Mouse (Mus musculus) layer of hippocampus, adult 8-10 months (tissue): ENCODE data around the gene Fryl. TPM values are rescaled to one million over a fixed set of nuclear protein-coding genes. Genes with fewer than 3 reads are reported as not detected.
A peak's percentile ranks its signal among the peaks of the same experiment; 100 is the strongest.

ENCODE experiments used
- DNase-seq, 2 experiments: peaks; one replicate each; pipeline ENCODE4 v3.0.0; 2022; ENCODE audit warnings: low spot score in 2 of 2
- total RNA-seq, 4 experiments: library from RNA; stranded (reverse); gene quantifications; 2 replicates each; pipeline ENCODE4 v1.2.4; 2022

Fryl gene
- 10 to 100 TPM; 72.2 to 96.1 (median 73.9) TPM for total RNA-seq

DNA sequence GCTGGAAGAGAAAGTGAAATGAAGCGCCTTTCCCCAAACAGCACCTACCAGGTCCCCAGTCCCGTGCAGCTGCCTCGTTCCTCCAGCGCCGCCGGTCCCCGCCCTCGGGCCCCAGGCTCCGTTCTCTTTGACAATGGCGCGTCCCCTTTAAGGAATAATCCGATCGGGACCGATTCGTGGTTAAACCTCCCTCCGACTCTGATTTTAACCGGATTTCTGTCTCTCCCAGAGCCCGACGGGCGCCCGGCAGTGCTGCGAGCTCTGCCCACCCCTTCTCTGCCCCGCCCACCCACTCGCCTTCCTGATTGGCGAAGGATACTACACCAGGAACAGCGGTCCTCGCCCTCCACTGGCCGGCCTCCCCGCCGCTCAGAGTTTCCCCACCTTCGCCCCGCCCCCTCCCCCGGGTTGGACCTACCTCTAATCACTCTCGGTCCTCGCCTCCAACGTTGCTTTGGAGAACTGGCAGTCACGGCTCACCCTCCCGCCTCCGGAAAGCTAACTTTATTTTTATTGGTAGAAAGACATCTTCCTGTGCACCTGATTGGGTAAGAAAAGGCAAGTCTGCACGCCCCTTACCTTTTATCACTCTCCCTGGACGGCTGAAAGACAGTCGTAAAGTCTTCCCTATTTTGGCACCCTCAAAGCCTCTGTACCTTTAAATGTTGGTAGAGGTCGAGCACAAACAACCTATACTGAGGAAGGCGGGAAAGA, at the start of gene Fryl:
Gene Fryl, minus strand, starts transcription at position 268 of the 714 bp plus-strand sequence.
- DNase-seq = peak; percentile 96

- no peak for DNase-seq
These were observed 48.1 kb upstream of the Fryl start for GRCm38 (mm10) chr5:73304507-73304906.

DNA sequence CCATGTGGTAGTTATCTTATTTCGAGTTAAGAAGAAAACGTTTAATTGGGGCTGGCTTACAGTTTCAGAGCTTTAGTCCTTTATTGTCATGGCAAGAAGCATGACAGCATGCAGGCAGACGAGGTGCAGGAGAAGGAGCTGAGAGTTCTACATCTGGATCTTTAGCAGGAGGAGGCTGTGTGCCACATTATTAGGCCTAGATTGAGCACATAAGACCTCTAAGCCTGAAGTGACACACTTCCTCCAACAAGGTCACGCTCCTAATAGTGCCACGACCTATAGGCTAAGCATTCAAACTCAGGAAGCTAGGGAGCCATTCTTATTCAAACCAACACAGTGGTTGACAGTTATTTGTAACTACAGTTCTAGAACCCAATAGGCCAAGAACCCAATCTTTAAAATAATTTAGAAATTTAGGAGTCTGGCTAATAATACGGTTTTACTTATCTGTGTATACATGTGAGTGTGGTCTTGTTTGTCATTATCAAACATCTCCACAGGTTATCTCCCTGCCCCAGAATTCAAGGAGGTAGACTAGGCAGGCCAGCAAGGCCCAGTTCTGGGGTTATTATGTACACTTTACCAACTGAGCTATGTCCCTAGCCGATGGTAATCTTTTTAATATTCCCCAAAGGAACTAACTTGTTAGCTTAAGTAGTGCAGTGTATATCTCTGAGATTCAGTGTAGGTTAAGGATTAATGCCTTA, 45.3 kb upstream of the Fryl start:
- DNase-seq = no peak

GRCm38 (mm10) chr5:73295916-73296315, 39.5 kb upstream of the Fryl start:
- no peak for DNase-seq

- DNase-seq = no peak
These were observed 38.6 kb upstream of the Fryl start for GRCm38 (mm10) chr5:73295016-73295415.

GRCm38 (mm10) chr5:73293458-73293827, 37.0 kb upstream of the Fryl start:
- DNase-seq = no peak

DNA sequence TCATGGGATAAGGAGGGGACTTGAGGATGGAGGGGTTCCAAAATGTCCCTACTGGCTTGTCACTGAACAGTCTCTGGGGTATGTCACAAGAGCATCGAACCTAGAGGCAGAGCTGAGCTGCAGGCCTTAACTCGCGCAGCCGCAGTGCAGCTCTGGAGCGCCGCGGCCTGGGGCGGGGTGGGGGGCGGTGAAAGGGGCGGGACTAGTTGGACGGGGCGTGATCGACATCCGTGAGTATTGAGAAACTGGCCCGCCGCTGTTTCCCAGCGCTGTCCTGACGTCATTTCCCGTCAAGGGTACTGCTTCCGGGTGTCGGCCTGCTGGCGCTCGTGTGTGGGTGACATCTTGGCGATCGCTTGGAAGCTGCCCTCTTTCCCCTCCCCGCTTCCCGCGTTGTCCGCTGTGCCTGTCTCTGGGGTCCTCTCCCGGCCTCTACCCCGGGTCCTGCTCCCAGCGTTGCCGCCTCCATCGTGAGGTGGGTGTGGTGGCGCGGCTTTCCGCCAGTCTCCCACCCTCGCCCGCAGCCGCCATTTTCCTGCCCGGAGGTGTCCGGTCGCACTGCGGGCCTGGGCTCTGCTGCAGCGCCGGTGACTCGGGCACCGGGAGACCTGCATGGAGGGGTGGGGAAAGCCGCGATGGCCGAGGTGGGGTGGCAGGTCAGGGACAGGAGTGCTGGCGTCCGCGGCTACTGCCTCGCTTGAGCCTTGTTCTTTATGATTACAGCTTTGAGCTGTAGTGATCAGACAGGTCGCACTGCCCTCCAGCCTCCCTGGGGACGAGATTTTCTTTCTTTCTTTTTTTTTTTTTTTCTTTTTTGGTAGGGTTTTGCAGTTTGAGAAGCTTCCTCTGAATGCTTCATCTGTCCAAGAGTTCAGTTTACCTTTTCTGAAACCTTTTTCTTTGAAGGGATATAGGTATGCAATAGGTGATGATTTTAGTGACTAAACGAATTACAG, 36.4 kb upstream of the Fryl start, which contains the start of gene Ociad1:
Gene Ociad1, plus strand, starts transcription at position 283 of the 956 bp plus-strand sequence.
- peak; percentile 94 to 95 for DNase-seq

- DNase-seq = no peak
These were observed 33.5 kb upstream of the Fryl start for GRCm38 (mm10) chr5:73289900-73290299.

DNA sequence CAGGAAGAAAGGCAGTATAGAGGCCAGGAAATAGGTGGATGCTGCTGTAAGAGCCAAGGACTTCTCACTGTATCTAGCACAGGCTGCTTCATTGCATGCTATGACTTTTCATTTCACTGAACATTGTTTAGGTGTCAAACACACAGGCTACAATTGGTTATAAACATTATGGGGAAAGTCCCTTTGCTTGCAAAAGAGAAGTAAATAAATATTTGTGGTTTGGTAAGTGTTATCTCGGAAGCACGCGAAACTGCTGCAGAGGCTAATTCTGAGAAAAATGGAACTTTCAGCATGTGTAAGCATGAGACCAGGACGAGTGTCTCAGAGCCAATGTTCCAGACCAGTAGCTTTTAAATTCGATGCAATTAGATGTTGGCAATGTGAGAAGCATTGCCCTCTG, 30.2 kb upstream of the Fryl start:
- DNase-seq = no peak

DNA sequence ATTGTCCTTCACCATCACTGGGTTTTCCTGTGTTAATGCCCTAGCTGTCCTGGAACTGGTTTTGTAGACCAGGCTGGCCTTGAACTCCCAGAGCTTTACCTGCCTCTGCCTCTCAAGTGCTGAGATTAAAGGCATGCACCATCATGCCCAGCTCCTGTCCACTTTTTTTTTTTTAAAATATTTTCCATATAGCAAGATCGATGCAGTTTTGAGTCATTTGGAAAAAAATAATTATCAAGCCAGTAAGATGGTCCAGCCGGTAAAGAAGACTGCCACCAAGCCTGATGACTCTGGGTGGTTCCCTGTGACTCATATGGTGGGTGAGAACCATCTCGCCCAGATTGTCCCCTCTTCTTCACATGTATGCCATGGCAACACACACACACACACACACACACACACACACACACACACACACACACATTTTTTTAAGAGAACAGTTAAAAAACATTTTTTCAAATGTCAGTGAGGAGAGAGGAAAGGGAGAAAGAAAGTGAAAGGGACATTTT, 29.1 kb upstream of the Fryl start:
- no peak for DNase-seq

GRCm38 (mm10) chr5:73284046-73284445, 27.6 kb upstream of the Fryl start:
- DNase-seq = no peak

- DNase-seq = no peak
These were observed 24.1 kb upstream of the Fryl start for GRCm38 (mm10) chr5:73280567-73280850.

DNA sequence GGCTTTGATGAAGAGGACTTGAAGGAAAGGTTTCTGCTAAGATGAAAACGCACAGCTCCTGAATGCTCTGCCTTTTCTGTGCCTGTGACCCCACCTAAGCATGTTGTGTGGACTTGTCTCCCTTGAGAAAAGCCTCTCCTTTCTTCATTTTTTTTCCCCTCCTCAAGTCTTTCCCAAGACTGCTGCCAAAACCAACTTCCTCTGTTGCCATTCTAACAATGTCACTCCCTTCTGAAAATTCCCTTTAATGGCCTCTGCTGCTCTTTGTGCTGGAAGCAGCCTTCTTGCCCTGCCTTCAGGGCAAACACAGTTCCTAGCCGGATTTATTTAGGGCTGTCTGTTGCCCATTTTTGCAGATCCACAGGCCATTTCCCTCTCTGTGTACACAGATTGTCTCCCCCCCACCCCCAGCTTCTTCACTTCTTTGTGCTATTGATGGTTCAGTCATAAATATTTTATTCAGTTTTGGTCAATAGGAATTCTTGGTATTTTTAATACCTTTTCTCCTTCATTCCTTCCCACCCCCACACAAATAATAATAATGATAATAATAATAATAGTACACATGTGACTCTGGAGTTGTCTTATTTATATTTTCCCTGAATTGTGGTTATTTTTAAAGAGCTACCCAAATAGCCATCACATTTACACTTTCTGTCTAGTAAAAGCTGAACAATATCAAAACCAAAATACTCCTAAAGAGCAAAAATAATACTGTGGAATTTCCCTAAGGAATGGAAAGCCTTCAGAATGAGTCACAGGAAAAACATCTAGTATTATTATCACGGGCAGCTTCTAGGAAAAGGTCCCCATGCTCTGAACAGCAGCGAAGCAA, 23.5 kb upstream of the Fryl start:
- DNase-seq = no peak

DNA sequence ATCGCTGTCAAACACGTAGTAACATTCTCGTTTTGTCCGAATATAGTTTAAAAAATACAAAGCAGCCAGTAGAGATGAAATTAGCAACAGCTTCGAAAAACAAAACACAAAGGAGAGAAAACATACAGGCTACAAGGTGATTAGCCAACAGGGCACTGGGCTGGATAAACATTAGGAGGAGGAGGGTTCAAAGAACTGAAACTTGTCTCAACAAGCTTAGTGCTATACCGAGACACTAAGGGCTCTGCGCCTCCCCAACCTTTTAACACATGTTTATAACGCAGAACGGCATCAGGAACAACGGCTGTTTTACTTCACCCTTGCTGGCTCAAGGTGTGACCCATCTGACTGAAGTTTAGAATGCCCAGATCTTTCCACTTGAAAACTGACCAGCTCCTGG, 22.8 kb upstream of the Fryl start:
- DNase-seq = no peak

DNA sequence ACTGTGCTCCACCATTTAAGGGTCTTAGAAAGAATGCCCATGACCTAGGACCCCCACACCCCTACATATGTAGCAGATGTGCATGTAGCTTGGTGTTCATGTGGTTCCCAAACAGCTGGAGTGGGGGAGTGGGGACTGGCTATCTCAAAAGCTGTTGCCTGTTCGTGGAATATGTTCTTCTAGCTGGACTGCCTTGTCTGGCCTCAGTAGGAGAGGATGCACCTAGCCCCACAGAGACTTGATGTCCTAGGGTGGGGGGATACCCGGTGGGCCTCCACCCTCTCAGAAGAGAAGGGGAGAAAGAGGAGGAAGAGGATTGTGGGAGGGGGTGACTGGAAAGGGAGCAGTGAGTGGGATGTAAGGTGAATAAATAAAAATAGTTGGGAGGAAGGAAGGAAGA, 18.5 kb upstream of the Fryl start:
- DNase-seq = no peak

DNA sequence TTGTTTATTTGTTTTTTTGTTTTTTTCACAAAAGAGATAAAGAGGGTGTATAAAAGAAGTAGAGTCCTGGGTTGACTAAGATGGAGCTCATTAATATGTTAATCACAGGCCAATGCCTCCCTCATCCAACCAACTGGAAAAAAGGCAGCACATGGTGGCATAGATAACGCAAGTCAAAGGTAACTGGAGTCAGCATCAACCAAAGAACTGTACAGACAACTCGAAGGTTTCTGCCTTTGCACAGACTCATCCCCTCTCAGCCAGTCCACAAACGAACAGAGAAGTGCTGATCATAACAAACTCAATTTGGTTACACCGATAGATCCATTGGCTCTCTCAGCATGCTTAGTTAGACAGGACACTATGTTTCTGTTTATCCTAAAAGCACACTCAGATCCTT, 16.8 kb upstream of the Fryl start:
- no peak for DNase-seq

GRCm38 (mm10) chr5:73270612-73271011, 14.2 kb upstream of the Fryl start:
- DNase-seq = no peak

DNA sequence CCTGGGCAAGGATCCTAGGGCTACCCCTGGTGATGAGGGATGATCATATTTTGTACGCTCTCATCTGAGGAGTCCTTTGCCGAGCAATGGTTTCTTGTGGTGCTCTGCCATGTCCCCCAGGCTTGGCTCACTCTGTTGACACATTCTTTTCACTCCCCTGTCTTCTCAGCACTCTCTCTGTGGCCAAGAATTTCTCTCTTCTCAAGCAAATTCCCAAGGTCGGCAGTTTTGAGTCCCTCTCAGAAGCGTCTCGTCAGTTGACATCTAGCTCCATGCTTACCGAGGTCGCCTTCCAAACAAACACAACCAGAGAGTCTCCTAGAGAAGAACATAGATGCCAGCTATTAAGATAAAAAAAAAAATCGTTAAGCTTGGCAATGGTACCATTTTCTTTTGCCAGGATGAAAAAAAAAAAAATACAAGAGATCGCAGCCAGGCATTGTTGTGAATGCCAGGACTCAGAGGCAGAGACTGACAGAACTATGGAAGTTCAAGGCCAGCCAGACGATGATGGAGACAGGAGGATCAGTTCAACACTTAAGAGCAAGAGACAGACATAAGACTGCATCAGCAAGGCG, 12.3 kb upstream of the Fryl start:
- DNase-seq = no peak

DNA sequence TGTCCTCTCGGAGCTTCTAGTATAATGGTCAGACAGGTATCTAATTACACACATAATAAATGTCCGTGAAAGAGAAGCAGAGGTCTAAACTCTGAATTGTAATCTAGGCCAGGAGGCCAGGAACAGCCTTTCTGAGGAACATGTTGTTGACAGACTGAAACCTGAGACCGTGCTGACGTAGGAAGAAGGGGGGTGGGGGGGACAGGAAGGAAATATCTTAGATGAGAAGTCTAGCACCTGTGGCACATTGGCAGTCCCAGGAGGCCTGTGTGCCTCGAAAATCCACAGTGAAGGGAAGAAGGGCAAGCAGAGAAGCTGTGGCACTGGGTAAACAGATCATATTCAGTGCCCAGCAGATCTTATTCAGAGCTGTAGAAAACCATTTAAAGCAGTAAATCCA, 9.0 kb upstream of the Fryl start:
- DNase-seq = no peak

DNA sequence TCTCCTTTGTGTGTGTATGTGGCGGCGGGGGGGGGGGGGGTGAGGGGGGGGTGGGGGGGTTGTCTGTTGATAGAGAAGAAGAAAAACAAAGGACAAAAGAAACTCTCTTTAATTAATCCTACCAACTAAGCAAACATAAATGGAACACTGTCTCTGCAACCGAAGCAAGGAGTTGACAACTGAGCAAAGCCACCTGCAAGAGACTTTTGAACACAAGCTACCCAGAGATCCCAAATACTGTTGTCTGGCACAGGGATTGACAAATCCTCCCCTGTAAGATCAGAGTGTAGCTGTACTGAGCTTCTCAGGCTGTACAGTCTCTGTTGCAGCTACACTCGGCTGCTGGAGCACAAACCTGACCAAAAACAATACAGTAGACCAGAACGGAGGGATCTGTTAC, 7.7 kb upstream of the Fryl start:
- no peak for DNase-seq

GRCm38 (mm10) chr5:73257723-73258122, 1.3 kb upstream of the Fryl start:
- no peak for DNase-seq
